Mouse (Mus musculus) layer of hippocampus, postnatal 14 days (tissue): ENCODE results near the gene Tarm1. TPM values are rescaled to one million over a fixed set of nuclear protein-coding genes. Genes with fewer than 3 reads are reported as not detected.

ENCODE experiments used
- DNase-seq, 2 experiments: peaks; one replicate each; pipeline ENCODE4 v3.0.0; 2021 to 2022; ENCODE audit warnings: low spot score in 2 of 2, mixed read lengths in 1 of 2
- total RNA-seq, 2 experiments: library from RNA; stranded (reverse); gene quantifications; 2 replicates each; pipeline ENCODE4 v1.2.3; 2021

The Tarm1 gene
- total RNA-seq, 2 experiments from 2014 or later = not detected

DNA sequence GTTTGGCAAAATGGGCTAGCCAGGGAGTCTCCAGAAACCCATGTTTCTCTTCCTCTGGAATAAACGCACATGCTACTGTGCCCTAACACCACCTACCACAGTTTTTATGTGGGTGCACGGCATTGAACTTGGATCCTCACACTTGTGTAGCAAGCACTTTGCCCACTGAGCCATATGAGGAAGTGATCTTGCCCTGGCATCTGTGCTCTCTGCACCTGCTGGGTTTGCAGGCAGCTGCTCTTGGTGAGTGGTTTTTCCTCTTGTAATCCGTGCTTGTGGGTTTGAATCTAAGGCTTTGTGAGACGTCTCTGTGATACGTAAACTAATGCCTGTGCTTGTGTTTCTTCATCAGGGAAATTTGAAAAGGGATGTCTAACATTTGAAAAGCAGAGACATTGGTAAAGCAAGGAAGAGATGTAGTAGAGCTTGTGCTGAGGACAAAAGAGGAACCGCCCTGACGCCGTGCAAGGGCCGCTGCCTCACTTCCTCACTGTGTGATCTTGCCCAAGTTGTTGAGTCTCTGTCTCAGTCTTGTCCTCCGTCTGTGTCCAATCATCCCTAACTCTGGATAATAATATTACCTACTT is 59.9 kb downstream of the Tarm1 start:
- DNase-seq = no peak

DNA sequence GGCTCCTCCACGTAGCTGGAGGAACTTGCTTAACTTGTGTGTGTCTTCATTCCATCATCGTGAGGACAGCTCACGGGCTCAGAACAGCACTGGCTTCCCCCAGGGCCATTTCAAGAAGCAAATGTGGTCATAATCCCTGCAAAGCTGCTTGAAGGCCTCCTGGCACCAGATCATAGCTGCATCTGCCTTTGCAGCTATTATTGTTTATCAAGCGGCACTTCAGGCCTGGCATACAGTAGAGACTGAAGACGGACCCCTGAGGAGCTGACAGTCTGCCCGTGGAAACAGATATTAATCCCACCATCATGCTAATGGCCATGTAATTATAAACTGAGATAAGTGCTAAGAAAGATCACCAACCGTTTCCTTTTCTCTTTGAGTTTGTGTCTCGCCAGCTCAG is 61.9 kb downstream of the Tarm1 start:
- no peak for DNase-seq

DNA sequence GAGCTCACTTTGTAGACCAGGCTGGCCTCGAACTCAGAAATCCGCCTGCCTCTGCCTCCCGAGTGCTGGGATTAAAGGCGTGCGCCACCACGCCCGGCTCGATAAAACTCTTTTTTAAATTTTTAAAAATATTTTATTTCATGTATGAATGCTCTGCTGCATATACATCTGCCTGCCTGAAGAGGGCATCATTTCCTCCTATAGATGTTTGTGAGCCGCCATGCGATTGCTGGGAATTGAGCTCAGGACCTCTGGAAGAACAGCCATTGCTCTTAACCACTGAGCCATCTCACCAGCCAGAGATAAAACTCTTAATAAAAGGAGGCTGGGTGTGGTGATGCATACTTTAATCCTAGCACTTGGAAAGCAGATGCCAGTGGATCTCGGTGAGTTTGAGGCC is 62.4 kb downstream of the Tarm1 start:
- no peak for DNase-seq

DNA sequence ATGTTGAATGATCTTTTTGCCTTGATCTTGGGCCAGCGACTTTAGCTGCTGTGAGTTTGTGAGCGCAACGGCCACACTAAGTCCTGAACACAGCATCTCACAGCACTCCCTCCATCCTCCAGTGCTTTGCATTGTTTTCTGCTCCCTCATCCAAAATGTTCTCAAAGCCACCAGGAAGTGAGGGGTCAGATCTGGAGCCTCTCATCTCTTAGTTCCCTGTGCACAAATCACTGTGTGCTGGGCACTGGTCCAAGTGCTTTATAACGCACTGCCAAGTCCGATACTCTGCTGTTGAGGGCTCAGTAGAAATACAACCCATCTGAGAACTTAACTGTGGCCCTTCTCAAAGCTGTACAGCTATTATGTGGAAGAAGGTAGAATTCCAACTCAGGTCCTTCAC is 64.5 kb downstream of the Tarm1 start:
- DNase-seq = no peak

Other genes with a start within 250 kb of the Tarm1 start
- gene Myadm, start 213.5 kb downstream of the Tarm1 start, total RNA-seq = 100 to 1,000 TPM; 119 TPM
- 100 to 1,000 TPM; 591 TPM for gene Prkcg, start 213.4 kb downstream of the Tarm1 start, total RNA-seq
- 100 to 1,000 TPM; 115 to 121 TPM for gene Cacng7, start 169.7 kb downstream of the Tarm1 start, total RNA-seq
- 100 to 1,000 TPM; 388 to 402 TPM for gene Cacng8, start 111.9 kb downstream of the Tarm1 start, total RNA-seq
- gene Cacng6, start 78.4 kb downstream of the Tarm1 start, total RNA-seq = 1 to 10 TPM; 1.8 to 1.9 TPM
- 1 to 10 TPM in 1 of 2 experiments, under 1 TPM in 1; 0.65 to 1.3 TPM for gene Oscar, start 113.5 kb upstream of the Tarm1 start, total RNA-seq
- 100 to 1,000 TPM; 634 to 664 TPM for gene Ndufa3, start 114.7 kb upstream of the Tarm1 start, total RNA-seq
- gene Tfpt, start 127.3 kb upstream of the Tarm1 start, total RNA-seq = 10 to 100 TPM; 37.0 to 41.1 TPM
- 10 to 100 TPM; 52.5 to 55.9 TPM for gene Prpf31, start 127.4 kb upstream of the Tarm1 start, total RNA-seq
- gene Cnot3, start 142.6 kb upstream of the Tarm1 start, total RNA-seq = 10 to 100 TPM; 53.6 to 61.3 TPM
- 1 to 10 TPM; 5.5 to 6.2 TPM for gene Leng1, start 163.2 kb upstream of the Tarm1 start, total RNA-seq
- gene Tmc4, start 174.9 kb upstream of the Tarm1 start, total RNA-seq = 1 to 10 TPM; 3.2 to 3.5 TPM
- 10 to 100 TPM; 70.0 to 74.8 TPM for gene Tsen34, start 190.2 kb upstream of the Tarm1 start, total RNA-seq
- 100 to 1,000 TPM; 121 to 124 TPM for gene Mboat7, start 190.9 kb upstream of the Tarm1 start, total RNA-seq
- 100 to 1,000 TPM; 432 to 494 TPM for gene Rps9, start 201.4 kb upstream of the Tarm1 start, total RNA-seq
- under 1 TPM; 0.12 to 0.32 TPM for gene Pirb, start 217.8 kb upstream of the Tarm1 start, total RNA-seq